Mouse (Mus musculus) bone marrow macrophage, adult 2 months (primary cell): Measurements from ENCODE around the gene Gna13. TPM values are rescaled to one million over a fixed set of nuclear protein-coding genes. Genes with fewer than 3 reads are reported as not detected.

Experiments
- H3K27ac ChIP-seq: 2 replicates; pipeline ENCODE4 v1.5.1; 2012; ENCODE audit warnings: low read depth, low read length; ENCODE audit not compliant: insufficient read depth
- H3K4me1 ChIP-seq: 2 replicates; pipeline ENCODE4 v1.6.1; 2012; ENCODE audit warnings: low read length; ENCODE audit not compliant: control insufficient read depth, insufficient read depth
- H3K4me3 ChIP-seq: 2 replicates; pipeline ENCODE4 v1.5.1; 2012; ENCODE audit warnings: mild to moderate bottlenecking, low read length, moderate library complexity; ENCODE audit not compliant: insufficient read depth
- CTCF ChIP-seq: IDR thresholded peaks from 2 replicates; pipeline ENCODE4 v1.5.1; 2012; ENCODE audit warnings: low read depth, mild to moderate bottlenecking, low read length, moderate library complexity
- POLR2A ChIP-seq: IDR thresholded peaks from 2 replicates; pipeline ENCODE4 v1.6.1; 2012; ENCODE audit warnings: mild to moderate bottlenecking, low read depth, low read length, borderline replicate concordance
- polyA plus RNA-seq: library from polyadenylated mRNA; stranded (reverse); fragments of >200 nt; gene quantifications from 2 replicates; pipeline ENCODE4 v1.2.4, GENCODE M21; 2012; ENCODE audit not compliant: missing spikeins, insufficient read depth, insufficient read length

Gna13 gene
- polyA plus RNA-seq, 1 experiment = 84.9 TPM

- Histone ChIP-seq H3K4me3 (no peak overlapping the region), H3K4me1 (peaks cover 46% of the 10 kb centered on the region), H3K27ac (no peak overlapping the region)
- TF ChIP-seq POLR2A = no peak
- TF ChIP-seq CTCF = no peak
Measured at GRCm38 (mm10) chr11:109391200-109391599, 28.6 kb downstream of the Gna13 start.

GRCm38 (mm10) chr11:109391760-109392159 lies 29.1 kb downstream of the Gna13 start:
- TF ChIP-seq CTCF (no peak), POLR2A (no peak)
- Histone ChIP-seq H3K4me1 (peaks cover 43% of the 10 kb centered on the region), H3K4me3 (no peak overlapping the region), H3K27ac (no peak overlapping the region)

GRCm38 (mm10) chr11:109392601-109393000 lies 30.0 kb downstream of the Gna13 start:
- Histone ChIP-seq H3K4me1 (peaks cover 39% of the 10 kb centered on the region), H3K27ac (no peak overlapping the region), H3K4me3 (no peak overlapping the region)
- TF ChIP-seq CTCF (no peak), POLR2A (no peak)

GRCm38 (mm10) chr11:109394758-109395157 lies 32.1 kb downstream of the Gna13 start:
- TF ChIP-seq CTCF (no peak), POLR2A (no peak)
- Histone ChIP-seq H3K4me3 (no peak overlapping the region), H3K27ac (peak overlapping the region; percentile 67), H3K4me1 (peaks cover 39% of the 10 kb centered on the region)

DNA sequence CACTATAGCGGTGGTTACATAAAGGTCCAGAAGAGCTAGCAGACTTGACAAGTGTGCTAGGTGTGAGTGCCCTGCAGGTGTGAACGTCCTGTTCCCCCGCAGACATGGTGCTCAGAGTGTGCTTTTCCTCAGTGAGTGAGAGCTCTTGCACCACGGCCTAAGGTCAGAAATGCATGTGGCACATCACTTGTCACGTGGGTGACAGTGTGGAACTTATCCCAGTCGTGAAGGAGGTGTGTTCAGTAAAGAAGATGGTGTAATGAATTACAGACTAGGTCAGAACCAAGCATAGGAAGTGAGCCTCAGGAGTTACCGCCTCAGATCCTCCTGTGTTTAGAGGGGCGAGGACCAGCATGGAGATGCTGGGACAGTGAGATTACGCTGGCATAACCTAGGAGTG lies 32.7 kb downstream of the Gna13 start:
- peak overlapping the region; percentile 67 for H3K27ac ChIP-seq
- peaks cover 39% of the 10 kb centered on the region for H3K4me1 ChIP-seq
- no peak overlapping the region for H3K4me3 ChIP-seq
- TF ChIP-seq POLR2A (no peak), CTCF (no peak)

DNA sequence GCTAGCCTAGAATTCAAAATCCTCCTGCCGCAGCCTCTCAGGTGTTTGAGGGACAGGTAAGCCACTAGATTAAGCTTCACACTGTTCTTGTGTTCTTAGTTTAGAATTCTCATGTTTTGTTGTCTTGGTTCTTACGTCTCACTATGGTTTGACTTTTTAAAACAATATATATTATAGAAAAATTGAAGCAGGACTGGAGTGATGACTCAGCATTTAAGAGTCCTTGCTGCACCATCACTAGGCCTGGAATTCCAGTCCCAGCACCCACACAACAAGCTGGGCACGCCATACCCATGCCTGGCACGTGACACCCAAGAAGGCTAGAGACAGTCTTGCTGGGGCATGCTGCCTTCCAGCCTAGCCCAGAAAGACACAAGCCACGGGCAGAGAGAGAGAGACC lies 43.8 kb downstream of the Gna13 start:
- no peak for TF ChIP-seq CTCF
- TF ChIP-seq POLR2A = no peak

DNA sequence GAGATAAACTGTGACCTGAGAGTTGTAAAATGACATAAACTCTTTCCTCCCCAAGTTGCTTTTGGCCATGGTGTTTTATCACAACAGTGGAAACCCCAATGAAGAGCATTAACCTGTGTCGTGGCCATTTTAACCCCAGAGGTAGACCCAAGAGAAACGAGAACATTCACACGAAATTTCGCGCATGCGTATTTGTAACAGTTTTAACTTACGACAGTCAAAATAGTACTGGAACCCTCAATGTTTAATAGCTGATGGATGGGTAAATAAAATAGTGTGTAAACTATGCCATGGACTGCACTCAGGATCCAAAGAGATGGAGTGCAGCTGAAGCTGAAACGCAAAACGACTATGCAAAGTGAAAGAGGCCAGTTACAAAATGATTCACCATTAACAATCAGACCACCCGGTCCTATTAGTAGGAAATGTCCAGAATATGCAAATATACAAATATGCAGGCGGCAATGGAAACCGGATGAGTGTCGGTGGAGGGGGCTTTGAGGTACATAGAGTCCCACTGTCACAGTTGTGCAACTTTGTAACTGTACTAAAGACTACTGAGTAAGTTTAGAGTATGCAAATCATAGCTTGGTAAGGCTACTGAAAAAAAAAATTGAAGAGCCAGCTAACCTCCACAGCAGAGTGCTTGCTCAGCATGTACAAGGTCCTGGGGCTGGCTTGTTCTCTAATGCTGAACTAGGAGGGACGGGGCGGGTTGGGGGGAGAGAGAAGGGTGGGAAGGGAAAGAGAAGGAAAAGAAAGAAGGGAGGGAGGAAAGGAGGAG lies 47.8 kb downstream of the Gna13 start:
- TF ChIP-seq POLR2A (no peak), CTCF (no peak)
- Histone ChIP-seq H3K4me1 (peaks cover 39% of the 10 kb centered on the region), H3K4me3 (no peak overlapping the region)

More for the DNA sequence above, 43.8 kb downstream of the Gna13 start:
- Histone ChIP-seq H3K4me3 (no peak overlapping the region), H3K4me1 (peaks cover 14% of the 10 kb centered on the region), H3K27ac (no peak overlapping the region)

DNA sequence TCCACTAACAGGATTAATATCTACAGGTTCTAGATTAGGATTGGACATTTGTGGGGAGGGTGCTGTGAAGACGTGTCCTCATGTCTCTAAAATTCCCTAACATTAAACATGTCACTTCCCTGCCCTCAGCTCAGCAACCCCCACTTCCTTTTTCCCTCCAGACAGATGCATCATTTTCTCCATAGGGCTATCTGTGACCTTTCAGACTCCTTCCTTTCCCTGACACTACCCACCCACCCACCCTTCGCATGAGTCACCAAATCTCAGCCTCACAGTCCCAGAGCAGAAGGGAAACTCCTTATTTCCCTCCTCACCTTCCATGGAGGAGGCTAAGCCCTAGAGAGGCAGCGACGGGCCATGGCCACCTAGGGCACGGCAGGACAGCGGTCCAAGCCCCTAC lies 51.0 kb downstream of the Gna13 start, which contains the start of gene 9930022D16Rik:
Gene 9930022D16Rik (plus strand): TSS at position 301 of the 400 bp plus-strand sequence.
- Histone ChIP-seq H3K27ac (peak within 1 kb of the TSS; percentile 54), H3K4me1 (peaks cover 61% of the 10 kb centered on the region), H3K4me3 (no peak within 1 kb of the TSS)
- TF ChIP-seq POLR2A (no peak), CTCF (no peak)

More for the DNA sequence above, 47.8 kb downstream of the Gna13 start:
- no peak overlapping the region for H3K27ac ChIP-seq

- Histone ChIP-seq H3K27ac (0 out of 2 replicates have a peak overlapping the region, but pooled peaks have one; percentile 2), H3K4me3 (no peak overlapping the region), H3K4me1 (peaks cover 67% of the 10 kb centered on the region)
- TF ChIP-seq POLR2A (no peak), CTCF (no peak)
Measured at GRCm38 (mm10) chr11:109414802-109415201, 52.2 kb downstream of the Gna13 start.

- Histone ChIP-seq H3K27ac (peak overlapping the region; percentile 67), H3K4me1 (peaks cover 63% of the 10 kb centered on the region), H3K4me3 (no peak overlapping the region)
- TF ChIP-seq CTCF = no peak
- no peak for TF ChIP-seq POLR2A
Measured at GRCm38 (mm10) chr11:109416709-109417420, 54.2 kb downstream of the Gna13 start.
